Mouse (Mus musculus) urinary bladder, postnatal 4 days (tissue): ENCODE measurements around the gene Mmp28.

Experiments
- DNase-seq, 2 experiments: peaks; one replicate each; pipeline ENCODE4 v3.0.0; 2021 to 2022; ENCODE audit warnings: low spot score in 2 of 2

Mmp28 gene

GRCm38 (mm10) chr11:83448021-83448926 is 14.6 kb downstream of the Mmp28 start:
- DNase-seq, result peak in 1 of 2 experiments; percentile 47

- DNase-seq, result no peak
These were observed 15.3 kb downstream of the Mmp28 start for GRCm38 (mm10) chr11:83447612-83448011.

GRCm38 (mm10) chr11:83445001-83445400 is 17.9 kb downstream of the Mmp28 start:
- DNase-seq, result no peak

- no peak for DNase-seq
These were observed 19.0 kb downstream of the Mmp28 start for GRCm38 (mm10) chr11:83443824-83444223.

- peak in 1 of 2 experiments; percentile 62 for DNase-seq
These were observed 20.1 kb downstream of the Mmp28 start for GRCm38 (mm10) chr11:83442596-83443267.

GRCm38 (mm10) chr11:83441235-83441634 is 21.6 kb downstream of the Mmp28 start:
- no peak for DNase-seq

- peak; percentile 77 to 85 for DNase-seq
These were observed 22.5 kb downstream of the Mmp28 start for GRCm38 (mm10) chr11:83440081-83441064.

- DNase-seq, result no peak
These were observed 23.3 kb downstream of the Mmp28 start for GRCm38 (mm10) chr11:83439426-83440060.

GRCm38 (mm10) chr11:83437377-83437776 is 25.5 kb downstream of the Mmp28 start, which contains the start of gene 1700020L24Rik:
TSS of gene 1700020L24Rik (plus strand) at chr11:83437677.
- DNase-seq, result no peak

- DNase-seq, result no peak
These were observed 30.3 kb downstream of the Mmp28 start for GRCm38 (mm10) chr11:83432533-83432932.

GRCm38 (mm10) chr11:83429355-83429754 is 33.5 kb downstream of the Mmp28 start, which contains the start of gene Gas2l2:
TSS of gene Gas2l2 (minus strand) at chr11:83429455.
- DNase-seq, result no peak

- DNase-seq, result no peak
These were observed 35.9 kb downstream of the Mmp28 start for GRCm38 (mm10) chr11:83426964-83427363.

GRCm38 (mm10) chr11:83424681-83425080 is 38.2 kb downstream of the Mmp28 start:
- peak in 1 of 2 experiments; percentile 36 for DNase-seq

- DNase-seq, result peak; percentile 39 to 83
These were observed 41.6 kb downstream of the Mmp28 start for GRCm38 (mm10) chr11:83421305-83421704.

- no peak for DNase-seq
These were observed 42.5 kb downstream of the Mmp28 start for GRCm38 (mm10) chr11:83420338-83420737.

GRCm38 (mm10) chr11:83418566-83418965 is 44.3 kb downstream of the Mmp28 start:
- no peak for DNase-seq

- no peak for DNase-seq
These were observed 45.2 kb downstream of the Mmp28 start for GRCm38 (mm10) chr11:83417708-83418107.

GRCm38 (mm10) chr11:83417080-83417479 is 45.8 kb downstream of the Mmp28 start:
- no peak for DNase-seq

GRCm38 (mm10) chr11:83410510-83410909 is 52.4 kb downstream of the Mmp28 start:
- DNase-seq, result no peak

- no peak for DNase-seq
These were observed 53.0 kb downstream of the Mmp28 start for GRCm38 (mm10) chr11:83409792-83410291.
